Comparison of ENCODE assay signal across 35 mouse cellular contexts in genomic region chr5:90882146-90882545, GRCm38 (mm10). TPM values are rescaled to one million over a fixed set of nuclear protein-coding genes. Genes with fewer than 3 reads are reported as not detected.
DNase-seq lines count a peak whose midpoint lies in the region; ATAC-seq and TF ChIP-seq lines count a peak whose summit lies in the region.
"Had no signal": no experiment of that assay in that cellular context is flagged by ENCODE, and none has a peak within 500 bp of the region (broad histone marks: within the 10 kb centered on the region; RNA-seq: fewer than 3 reads in every experiment).

No protein-coding gene starts in this region.

- H3K4me1 ChIP-seq in bone marrow, adult 2 months (ENCODE audit: control insufficient read depth, insufficient read depth, low read length) = peaks cover 3% of the 10 kb centered on the region; the same call in 1 of the 2 replicates
- H3K4me1 ChIP-seq: embryonic facial prominence, embryonic 12.5 days; embryonic facial prominence, embryonic 15.5 days had no signal

- WGBS in bone marrow, adult 2 months = 81% methylated on average over 5 of the region's 5 CpGs
- WGBS in macrophage (ENCODE audit: missing documents) = 96% methylated on average over 5 of the region's 5 CpGs

- no peak for TF ChIP-seq CTCF in C2C12 (IDR thresholded peaks at IDR 0.05; ENCODE audit: control insufficient read depth, insufficient read depth, insufficient read length)
- no peak for TF ChIP-seq CTCF in bone marrow, adult 2 months (IDR thresholded peaks at IDR 0.05; ENCODE audit: control insufficient read depth, insufficient read depth, low read length)

- peak overlapping the region; percentile 79 for H3K27ac ChIP-seq in bone marrow, adult 2 months (ENCODE audit: control insufficient read depth, insufficient read depth, low read depth, low read length, poor library complexity)
- peak overlapping the region; percentile 72 for H3K27ac ChIP-seq in macrophage
- H3K27ac ChIP-seq: embryonic facial prominence, embryonic 12.5 days; embryonic facial prominence, embryonic 15.5 days; gastrocnemius, adult 2 months; heart, embryonic 15.5 days; hindbrain, embryonic 14.5 days; hindbrain, postnatal 0 days had no signal

- H3K79me2 ChIP-seq in C2C12 (ENCODE audit: control insufficient read depth, insufficient read depth) (no peaks in the 10 kb centered on the region), macrophage (ENCODE audit: inconsistent target) (no peaks in the 10 kb centered on the region)

- DNase-seq in 3T3-L1 (ENCODE audit: low read depth, low spot score) = peak; percentile 66
- no peak for DNase-seq in lung, postnatal 10 days
- no peak for DNase-seq in heart, postnatal 25 days (ENCODE audit: low spot score)
- DNase-seq: adrenal gland, postnatal 10 days; cerebellum, adult 18-20 months; cerebellum, adult 9-10 months; cerebellum, postnatal 14 days; forebrain, postnatal 0 days; gastrocnemius, adult 2 months; gastrocnemius, postnatal 14 days; heart, adult 11 months; heart, postnatal 10 days; heart, postnatal 4 days; kidney, adult 18-20 months had no signal

- ATAC-seq in monocyte, adult 5-6 weeks (replicated peaks; ENCODE audit: insufficient number of reproducible peaks, low FRiP score, low TSS enrichment, poor library complexity, severe bottlenecking) = no peak
- ATAC-seq: forebrain, embryonic 14.5 days; forebrain, postnatal 0 days; hindbrain, postnatal 0 days; inflammation-experienced regulatory T-cells, adult 6 months; intestine, embryonic 16.5 days had no signal

- TF ChIP-seq POLR2A in bone marrow, adult 2 months (IDR thresholded peaks at IDR 0.05; ENCODE audit: borderline replicate concordance, control insufficient read depth, low read depth, low read length) = no peak

- no peak overlapping the region for H3ac ChIP-seq in C2C12 (ENCODE audit: control insufficient read depth, insufficient read length, low read depth)

- no peak overlapping the region for H3K4me3 ChIP-seq in C2C12 (ENCODE audit: insufficient read depth, poor library complexity, severe bottlenecking)
- no peak overlapping the region for H3K4me3 ChIP-seq in bone marrow, adult 2 months (replicated peaks; ENCODE audit: control insufficient read depth, low read depth, low read length)
- H3K4me3 ChIP-seq in macrophage (ENCODE audit: inconsistent target) = no peak overlapping the region
- H3K4me3 ChIP-seq: embryonic facial prominence, embryonic 12.5 days; embryonic facial prominence, embryonic 15.5 days; gastrocnemius, adult 2 months; heart, embryonic 12.5 days; heart, embryonic 15.5 days had no signal

- H3K27me3 ChIP-seq in C2C12 (ENCODE audit: control insufficient read depth, insufficient read depth, insufficient read length) = no peaks in the 10 kb centered on the region
- H3K27me3 ChIP-seq: CH12.LX; embryonic facial prominence, embryonic 12.5 days; embryonic facial prominence, embryonic 15.5 days; heart, embryonic 12.5 days; heart, embryonic 15.5 days; Patski had no signal

- intact Hi-C loops in heart, postnatal 25 days (cut with DNase I) = no loop called here

- H3K79me3 ChIP-seq in C2C12 (ENCODE audit: low read depth) = no peaks in the 10 kb centered on the region

- H3K36me3 ChIP-seq in C2C12 (ENCODE audit: control insufficient read depth, insufficient read depth) = no peaks in the 10 kb centered on the region
- H3K36me3 ChIP-seq in macrophage (ENCODE audit: inconsistent target) = no peaks in the 10 kb centered on the region
- H3K36me3 ChIP-seq: embryonic facial prominence, embryonic 12.5 days; embryonic facial prominence, embryonic 15.5 days; G1E; heart, embryonic 12.5 days; heart, embryonic 15.5 days had no signal

TF ChIP-seq in C2C12, 6 proteins besides CTCF, POLR2A, EP300 and RAD21:
- TF ChIP-seq MYOD1 (IDR thresholded peaks at IDR 0.05; ENCODE audit: control insufficient read depth, insufficient read length, low read depth) (peak; percentile 30), MYOG (IDR thresholded peaks at IDR 0.05; ENCODE audit: control insufficient read depth, extremely low read depth, insufficient read length) (no peak), USF1 (IDR thresholded peaks at IDR 0.05; ENCODE audit: low read depth) (no peak), CEBPB (IDR thresholded peaks at IDR 0.05; ENCODE audit: low read depth) (no peak), MAX (IDR thresholded peaks at IDR 0.05) (no peak), FOSL1 (IDR thresholded peaks at IDR 0.05; ENCODE audit: insufficient read depth, low read length, poor library complexity, severe bottlenecking) (no peak)

RNA-seq across cellular contexts. Expression of gene Cxcl1, which starts 8.9 kb away (rescaled TPM):
- polyA plus RNA-seq in C2C12 (2012; fragmentation: generic; extraction: Trizol) = 0.66 TPM
- 1.6 TPM in 1 of 2 replicates, not detected in the other for polyA plus RNA-seq in bone marrow, adult 2 months (2011; ENCODE audit: insufficient read depth, insufficient read length, low replicate concordance, missing spikeins)
- total RNA-seq in macrophage (2018; cell fraction: chromatin; rRNA removed) = 100 to 1,000 TPM in 11 of 26 experiments, 10 to 100 TPM in 10, 1 to 10 TPM in 5; 2.0 to 855 (median 64.8) TPM
- total RNA-seq in macrophage (2018; cell fraction: cytosol; rRNA removed) = 1,000 to 10,000 TPM in 3 of 26 experiments, 100 to 1,000 TPM in 9, 10 to 100 TPM in 8, 1 to 10 TPM in 4, under 1 TPM in 2; 0.39 to 1,427 (median 89.6) TPM
- total RNA-seq in macrophage (2018; cell fraction: nucleus; rRNA removed) = 1,000 to 10,000 TPM in 3 of 26 experiments, 100 to 1,000 TPM in 16, 10 to 100 TPM in 3, 1 to 10 TPM in 4; 2.4 to 1,157 (median 196) TPM
- polyA plus RNA-seq in macrophage (2018) = 2.8 to 6.2 TPM (median 2.9 TPM) in 3 replicates
- total RNA-seq in monocyte, adult 5-6 weeks (2017) = 1.4 TPM in 1 of 3 replicates, not detected in the others
- total RNA-seq in heart, postnatal 25 days (2021) = under 1 TPM; 0.55 to 0.64 TPM
- total RNA-seq: CH12.LX; forebrain, postnatal 0 days; hindbrain, postnatal 0 days had no signal
- polyA plus RNA-seq: forebrain, embryonic 11.5 days; G1E; heart, embryonic 12.5 days; inflammation-experienced regulatory T-cells, adult 6 months had no signal

RNA-seq across cellular contexts. Expression of gene Cxcl2, which starts 21.5 kb away (rescaled TPM):
- polyA plus RNA-seq in C2C12 (2012; fragmentation: generic; extraction: Trizol) = not detected
- polyA plus RNA-seq in bone marrow, adult 2 months (2011; ENCODE audit: insufficient read depth, insufficient read length, low replicate concordance, missing spikeins) = not detected in 2 replicates
- 1,000 to 10,000 TPM in 11 of 26 experiments, 100 to 1,000 TPM in 8, 10 to 100 TPM in 6, 1 to 10 TPM in 1; 5.8 to 2,928 (median 757) TPM for total RNA-seq in macrophage (2018; cell fraction: chromatin; rRNA removed)
- 1,000 to 10,000 TPM in 9 of 26 experiments, 100 to 1,000 TPM in 11, 10 to 100 TPM in 5, 1 to 10 TPM in 1; 5.3 to 4,190 (median 395) TPM for total RNA-seq in macrophage (2018; cell fraction: cytosol; rRNA removed)
- 1,000 to 10,000 TPM in 15 of 26 experiments, 100 to 1,000 TPM in 8, 10 to 100 TPM in 3; 12.8 to 5,113 (median 1,577) TPM for total RNA-seq in macrophage (2018; cell fraction: nucleus; rRNA removed)
- polyA plus RNA-seq in macrophage (2018) = 8.1 to 14.6 TPM (median 10.7 TPM) in 3 replicates
- 33.2 to 79.5 TPM (median 56.2 TPM) in 3 replicates for total RNA-seq in monocyte, adult 5-6 weeks (2017)
- total RNA-seq in heart, postnatal 25 days (2021) = not detected
- total RNA-seq: forebrain, postnatal 0 days; gastrocnemius, adult 2 months; gastrocnemius, postnatal 14 days; gastrocnemius, postnatal 4 days; heart, postnatal 10 days; heart, postnatal 4 days; hindbrain, postnatal 0 days had no signal
- polyA plus RNA-seq: brain, embryonic 14.5 days; embryonic facial prominence, embryonic 12.5 days; embryonic facial prominence, embryonic 15.5 days; forebrain, embryonic 11.5 days; forebrain, embryonic 14.5 days; forebrain, postnatal 0 days; frontal cortex, adult 2 months; G1E; heart, embryonic 12.5 days; heart, embryonic 15.5 days; hindbrain, embryonic 11.5 days; intestine, embryonic 16.5 days had no signal

RNA-seq across cellular contexts. Expression of gene Mthfd2l, which starts 48.8 kb away (rescaled TPM):
- polyA plus RNA-seq in C2C12 (2012; fragmentation: generic; extraction: Trizol) (10.2 TPM), macrophage (2018) (5.7 to 11.4 TPM (median 6.0 TPM) in 3 replicates)
- polyA plus RNA-seq in bone marrow, adult 2 months (2011; ENCODE audit: insufficient read depth, insufficient read length, low replicate concordance, missing spikeins) = 3.4 and 4.1 TPM in 2 replicates
- total RNA-seq in macrophage (2018; cell fraction: chromatin; rRNA removed) = 10 to 100 TPM; 10.7 to 37.7 (median 17.6) TPM
- total RNA-seq in macrophage (2018; cell fraction: cytosol; rRNA removed) = 1 to 10 TPM; 3.2 to 6.7 (median 4.1) TPM
- 10 to 100 TPM in 19 of 26 experiments, 1 to 10 TPM in 7; 6.3 to 47.7 (median 14.1) TPM for total RNA-seq in macrophage (2018; cell fraction: nucleus; rRNA removed)
- total RNA-seq in monocyte, adult 5-6 weeks (2017) = 7.7 to 11.1 TPM (median 9.7 TPM) in 3 replicates
- total RNA-seq in heart, postnatal 25 days (2021) = 10 to 100 TPM; 10.3 to 12.6 TPM
